Mouse (Mus musculus) C2C12 (cell line): Measurements from ENCODE around the gene Bhlhb9.
"Not testable (repeated sequence)": the region's sequence is repeated elsewhere in the genome, so short reads cannot be mapped to it uniquely, and the experiment has no call there.

Source experiments
- CTCF ChIP-seq: IDR thresholded peaks from one replicate; pipeline ENCODE4 v1.5.1; 2011; ENCODE audit not compliant: control insufficient read depth, insufficient read depth, insufficient read length
- FOSL1 ChIP-seq: IDR thresholded peaks from one replicate; pipeline ENCODE4 v1.8.0; 2011; ENCODE audit warnings: mild to moderate bottlenecking, low read length; ENCODE audit not compliant: poor library complexity, insufficient read depth, severe bottlenecking

DNA sequence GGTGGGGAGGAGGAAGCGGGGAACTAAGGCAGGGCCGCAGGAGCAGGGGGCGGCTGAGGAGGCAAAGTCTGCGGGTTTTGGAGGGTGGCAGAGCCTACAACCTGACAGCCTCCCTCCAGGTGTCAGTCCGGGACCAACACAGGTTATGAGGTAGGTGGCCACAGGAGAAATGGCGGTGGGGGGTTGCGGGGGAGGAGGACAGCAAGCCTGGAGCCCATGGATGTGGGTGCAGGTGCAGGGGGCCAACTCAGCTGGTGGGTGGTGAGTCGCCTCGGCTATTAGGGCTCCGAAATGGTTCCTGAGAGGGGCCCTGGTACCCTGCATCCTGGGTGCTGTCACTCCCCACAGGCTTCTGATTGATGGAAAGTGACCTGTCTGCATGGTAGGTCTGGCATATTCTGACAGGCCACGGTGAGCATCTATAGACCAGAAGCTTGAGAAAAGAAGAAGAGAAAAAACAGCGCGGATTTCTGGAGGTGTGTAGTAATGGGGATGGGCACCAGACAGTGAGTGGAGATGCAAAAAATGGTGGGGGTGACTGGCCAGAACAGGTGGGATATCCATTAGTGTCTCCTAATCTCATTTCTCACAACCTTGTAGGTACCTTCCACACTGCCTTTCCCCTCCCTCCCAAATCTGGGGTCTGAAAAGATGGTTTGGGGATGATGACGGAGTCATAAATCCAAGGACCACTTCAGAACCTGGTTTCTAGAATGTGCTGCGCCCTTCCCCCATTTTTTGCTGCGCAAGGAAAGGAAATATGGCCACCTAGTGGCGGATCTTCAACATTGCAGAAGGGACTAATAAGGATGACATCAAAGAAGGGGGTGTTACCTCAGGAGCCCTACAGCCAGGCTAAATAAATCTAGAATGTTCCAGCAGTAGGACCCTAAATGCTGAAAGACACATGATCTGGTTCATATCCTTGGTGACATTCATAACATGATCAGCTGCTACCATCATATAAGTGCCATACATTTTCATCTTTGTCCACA, 42.3 kb downstream of the Bhlhb9 start:
- not testable (repeated sequence) for TF ChIP-seq CTCF, FOSL1
